Mouse (Mus musculus) G1E (cell line): ENCODE results near the gene Rap1b.

Source experiments
- CTCF ChIP-seq: IDR thresholded peaks from 2 replicates; pipeline ENCODE4 v1.5.1; 2012; ENCODE audit warnings: low read depth, low read length, inconsistent platforms, mixed read lengths
- GATA1 ChIP-seq: IDR thresholded peaks from 2 replicates; pipeline ENCODE4 v1.6.1; 2012; ENCODE audit warnings: borderline replicate concordance, low read length, inconsistent platforms, mixed read lengths

GRCm38 (mm10) chr10:117790421-117791170 lies 55.2 kb downstream of the Rap1b start:
- no peak for TF ChIP-seq CTCF
- no peak for TF ChIP-seq GATA1
